Mouse (Mus musculus) bone marrow macrophage, adult 2 months (primary cell): Measurements from ENCODE around the gene Rusc2. TPM values are rescaled to one million over a fixed set of nuclear protein-coding genes. Genes with fewer than 3 reads are reported as not detected.

Experiments used
- H3K27ac ChIP-seq: 2 replicates; pipeline ENCODE4 v1.5.1; 2012; ENCODE audit warnings: low read depth, low read length; ENCODE audit not compliant: insufficient read depth
- H3K4me1 ChIP-seq: 2 replicates; pipeline ENCODE4 v1.6.1; 2012; ENCODE audit warnings: low read length; ENCODE audit not compliant: control insufficient read depth, insufficient read depth
- H3K4me3 ChIP-seq: 2 replicates; pipeline ENCODE4 v1.5.1; 2012; ENCODE audit warnings: mild to moderate bottlenecking, low read length, moderate library complexity; ENCODE audit not compliant: insufficient read depth
- CTCF ChIP-seq: IDR thresholded peaks from 2 replicates; pipeline ENCODE4 v1.5.1; 2012; ENCODE audit warnings: low read depth, mild to moderate bottlenecking, low read length, moderate library complexity
- POLR2A ChIP-seq: IDR thresholded peaks from 2 replicates; pipeline ENCODE4 v1.6.1; 2012; ENCODE audit warnings: mild to moderate bottlenecking, low read depth, low read length, borderline replicate concordance
- polyA plus RNA-seq: library from polyadenylated mRNA; stranded (reverse); fragments of >200 nt; gene quantifications from 2 replicates; pipeline ENCODE4 v1.2.4, GENCODE M21; 2012; ENCODE audit not compliant: missing spikeins, insufficient read depth, insufficient read length

Rusc2 gene
- polyA plus RNA-seq, 1 experiment: 44.3 TPM

- Histone ChIP-seq H3K4me1 (no peaks in the 10 kb centered on the region), H3K27ac (no peak overlapping the region), H3K4me3 (no peak overlapping the region)
- TF ChIP-seq POLR2A (no peak), CTCF (peak; percentile 39)
These were observed 49.9 kb downstream of the Rusc2 start for GRCm38 (mm10) chr4:43431690-43432089.

GRCm38 (mm10) chr4:43432832-43433231 is 51.1 kb downstream of the Rusc2 start:
- TF ChIP-seq CTCF (no peak), POLR2A (no peak)
- Histone ChIP-seq H3K4me3 (no peak overlapping the region), H3K27ac (no peak overlapping the region), H3K4me1 (no peaks in the 10 kb centered on the region)

- TF ChIP-seq CTCF (no peak), POLR2A (no peak)
- 0 out of 2 replicates have a peak, but pooled peaks cover 2% of the 10 kb centered on the region for H3K4me1 ChIP-seq
- peak within 1 kb of the TSS; percentile 69 for H3K4me3 ChIP-seq
- H3K27ac ChIP-seq: peak within 1 kb of the TSS; percentile 62
These were observed 59.9 kb downstream of the Rusc2 start, which contains the start of gene Tesk1 for GRCm38 (mm10) chr4:43441639-43442038. Gene Tesk1 (plus strand): TSS chr4:43441939.

GRCm38 (mm10) chr4:43442044-43442443 is 60.3 kb downstream of the Rusc2 start:
- 0 out of 2 replicates have a peak, but pooled peaks cover 2% of the 10 kb centered on the region for H3K4me1 ChIP-seq
- peak overlapping the region; percentile 62 for H3K27ac ChIP-seq
- TF ChIP-seq POLR2A (no peak), CTCF (peak; percentile 47; the same call in 1 of the 2 replicates)
- peak overlapping the region; percentile 69 for H3K4me3 ChIP-seq

GRCm38 (mm10) chr4:43442456-43443361 is 60.9 kb downstream of the Rusc2 start:
- Histone ChIP-seq H3K27ac (peak overlapping the region; percentile 62), H3K4me3 (peak overlapping the region; percentile 69), H3K4me1 (0 out of 2 replicates have a peak, but pooled peaks cover 2% of the 10 kb centered on the region)
- TF ChIP-seq CTCF (no peak), POLR2A (no peak)

- Histone ChIP-seq H3K4me3 (peak overlapping the region; percentile 69), H3K4me1 (0 out of 2 replicates have a peak, but pooled peaks cover 2% of the 10 kb centered on the region), H3K27ac (no peak overlapping the region)
- TF ChIP-seq CTCF (no peak), POLR2A (no peak)
These were observed 61.7 kb downstream of the Rusc2 start for GRCm38 (mm10) chr4:43443511-43443910.

- no peak overlapping the region for H3K27ac ChIP-seq
- TF ChIP-seq CTCF (no peak), POLR2A (no peak)
These were observed 65.5 kb downstream of the Rusc2 start for GRCm38 (mm10) chr4:43447251-43447650.

GRCm38 (mm10) chr4:43448554-43448953 is 66.8 kb downstream of the Rusc2 start:
- H3K27ac ChIP-seq: no peak overlapping the region
- no peak overlapping the region for H3K4me3 ChIP-seq
- H3K4me1 ChIP-seq: peaks cover 14% of the 10 kb centered on the region
- no peak for TF ChIP-seq CTCF
- no peak for TF ChIP-seq POLR2A

More at GRCm38 (mm10) chr4:43447251-43447650, 65.5 kb downstream of the Rusc2 start:
- H3K4me1 ChIP-seq: peaks cover 5% of the 10 kb centered on the region
- no peak overlapping the region for H3K4me3 ChIP-seq

GRCm38 (mm10) chr4:43452315-43452714 is 70.5 kb downstream of the Rusc2 start:
- Histone ChIP-seq H3K4me1 (peaks cover 20% of the 10 kb centered on the region), H3K27ac (no peak overlapping the region)

GRCm38 (mm10) chr4:43453413-43453812 is 71.6 kb downstream of the Rusc2 start:
- H3K4me3 ChIP-seq: peak overlapping the region; percentile 63
- H3K27ac ChIP-seq: peak overlapping the region; percentile 6; the same call in 1 of the 2 replicates

More at GRCm38 (mm10) chr4:43452315-43452714, 70.5 kb downstream of the Rusc2 start:
- H3K4me3 ChIP-seq: no peak overlapping the region
- TF ChIP-seq CTCF (no peak), POLR2A (no peak)

More at GRCm38 (mm10) chr4:43453413-43453812, 71.6 kb downstream of the Rusc2 start:
- peaks cover 20% of the 10 kb centered on the region for H3K4me1 ChIP-seq
- TF ChIP-seq POLR2A (no peak), CTCF (no peak)
